Mouse (Mus musculus) kidney, postnatal 4 days (tissue): Measurements from ENCODE around the gene Shank1.

Experiments used
- DNase-seq, 2 experiments: peaks; one replicate each; pipeline ENCODE4 v3.0.0; 2021; ENCODE audit warnings: mixed read lengths in 2 of 2

The Shank1 gene

DNA sequence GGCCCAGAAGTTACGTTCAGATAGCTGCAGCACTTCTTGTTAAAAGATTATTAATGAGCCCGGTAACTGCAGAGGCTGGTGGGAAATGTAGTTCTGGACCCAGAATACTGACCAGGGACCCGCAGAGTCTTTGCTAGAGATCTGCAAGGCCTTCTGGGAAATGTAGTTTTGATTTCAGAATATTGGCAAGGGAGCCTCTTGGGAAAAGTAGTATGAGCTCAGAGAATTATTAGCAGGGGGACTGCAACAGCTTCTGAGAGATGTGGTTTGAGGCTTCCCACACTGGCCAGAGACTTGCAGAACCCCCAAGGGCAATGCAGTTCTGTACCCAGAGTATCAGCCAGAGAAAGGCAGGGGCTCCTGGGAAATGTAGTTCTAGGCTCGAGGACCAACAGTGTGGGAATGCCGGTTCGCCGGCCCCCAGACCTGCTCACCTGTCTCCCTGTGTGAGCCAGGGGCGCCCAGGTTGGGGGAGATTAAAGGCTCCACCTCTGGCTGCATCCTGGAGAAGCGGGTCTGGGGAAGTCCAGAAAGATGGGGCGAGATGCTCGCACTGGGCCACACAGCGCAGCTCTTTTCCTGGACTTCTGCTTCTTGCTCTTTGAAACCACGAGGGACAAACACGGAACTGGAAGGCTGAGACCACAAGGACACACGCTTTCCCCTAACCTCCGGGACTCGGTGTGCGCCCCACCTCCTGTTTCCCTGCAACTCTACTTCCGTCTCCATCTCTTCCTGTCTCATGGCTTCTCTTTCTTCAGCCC, 64.0 kb downstream of the Shank1 start:
- DNase-seq = peak; percentile 75 to 85

DNA sequence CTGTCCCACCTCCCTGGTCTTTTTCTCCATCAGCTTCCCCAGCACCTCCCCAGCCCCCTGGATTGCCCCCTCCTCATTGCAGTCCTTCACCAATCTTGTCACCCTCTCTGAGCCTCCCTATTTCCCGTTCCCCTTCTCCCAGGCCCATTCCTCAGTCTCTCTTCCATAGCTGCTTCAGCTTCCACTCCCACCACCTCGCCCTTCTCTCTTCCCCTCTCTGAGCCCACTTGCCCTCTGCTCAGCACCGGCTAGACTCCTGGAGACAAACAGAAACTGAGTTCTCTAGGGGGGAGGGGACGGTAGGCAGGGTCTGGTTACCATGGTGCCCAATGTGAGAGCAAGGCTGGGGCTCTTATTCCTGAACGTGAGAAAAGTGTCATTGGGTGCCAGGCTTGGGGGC, 64.7 kb downstream of the Shank1 start:
- DNase-seq = peak in 1 of 2 experiments; percentile 30

DNA sequence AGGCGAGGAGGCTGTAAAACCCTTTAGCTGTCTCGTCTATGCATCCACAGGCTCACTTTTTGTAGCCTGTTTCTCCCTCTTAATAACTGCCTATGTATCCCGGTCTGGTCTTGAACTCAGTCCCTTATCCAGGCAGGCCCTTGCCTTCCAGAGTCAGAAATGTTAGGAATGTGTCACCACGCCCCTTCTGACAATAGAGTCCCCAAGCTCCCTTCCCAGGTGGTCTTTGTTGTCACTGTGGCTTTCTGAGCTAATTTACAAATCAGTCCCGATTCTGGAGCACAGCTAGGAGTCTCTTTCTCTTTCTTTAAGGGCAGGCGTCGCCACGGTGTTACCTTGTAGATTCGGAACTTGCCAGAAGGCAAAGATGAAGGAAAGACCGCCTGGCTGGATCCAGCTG, 65.2 kb downstream of the Shank1 start:
- no peak for DNase-seq

DNA sequence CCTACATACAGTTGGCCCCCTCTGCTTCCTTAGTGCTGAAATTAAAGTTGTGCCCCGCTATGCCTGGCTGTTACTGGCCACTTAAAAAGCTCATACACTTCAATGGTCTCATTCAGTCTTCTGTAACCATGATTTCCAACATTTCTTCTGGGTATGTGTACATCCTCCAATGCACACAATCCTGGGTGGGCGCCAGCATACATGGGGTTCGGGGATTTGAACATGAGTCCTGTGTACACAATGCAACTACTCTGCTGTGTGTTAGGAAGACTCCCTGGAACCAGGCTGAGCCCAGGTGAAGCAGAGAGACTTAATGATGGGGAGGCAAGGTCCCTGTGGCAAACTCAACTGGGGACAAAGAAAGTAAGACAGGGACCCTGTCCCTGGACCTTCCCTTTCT, 65.7 kb downstream of the Shank1 start:
- no peak for DNase-seq

DNA sequence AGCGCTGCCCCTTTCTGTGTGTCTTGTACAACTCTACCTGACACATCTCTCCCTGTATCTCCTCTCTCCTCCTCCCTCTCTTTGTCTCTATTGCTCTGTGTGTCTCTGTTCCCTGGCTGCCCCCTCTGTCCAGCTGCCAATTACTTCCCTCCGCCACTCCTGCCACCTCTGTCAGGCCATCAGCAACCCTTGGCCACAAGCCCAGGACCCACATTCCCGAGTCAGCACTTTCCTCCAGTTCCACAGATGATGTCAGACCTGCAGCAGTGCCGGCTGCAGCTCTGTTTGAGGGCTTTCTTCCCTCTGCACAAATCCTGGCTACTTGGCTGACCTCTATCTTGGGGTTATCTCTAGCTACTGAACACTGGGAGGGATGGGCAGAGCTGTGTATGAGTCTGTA, 68.2 kb downstream of the Shank1 start:
- DNase-seq = peak; percentile 58 to 71

- DNase-seq = no peak
Measured at GRCm38 (mm10) chr7:44382541-44382940, 72.5 kb downstream of the Shank1 start.

GRCm38 (mm10) chr7:44383980-44384715, 74.1 kb downstream of the Shank1 start, which contains the start of gene Syt3:
Syt3 (plus strand) TSS chr7:44384102.
- peak; percentile 78 to 80 for DNase-seq

DNA sequence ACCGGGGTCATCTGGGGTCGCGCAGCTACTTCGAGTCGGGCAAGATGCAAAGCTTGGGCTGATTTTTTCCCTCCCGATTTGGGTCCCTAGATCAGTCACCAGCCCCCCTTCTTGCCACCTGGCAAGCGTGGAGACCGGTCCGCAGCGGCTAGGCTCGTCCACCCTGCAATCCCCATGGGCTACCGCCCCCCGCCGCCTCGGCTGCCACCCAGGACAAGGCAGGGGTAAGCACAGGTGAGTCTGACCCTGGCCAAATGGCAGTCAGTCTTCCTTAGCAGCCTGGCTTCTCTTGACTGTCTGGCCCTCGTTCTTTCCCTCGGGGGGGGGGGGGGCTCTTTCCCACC, 74.6 kb downstream of the Shank1 start:
- no peak for DNase-seq

- no peak for DNase-seq
Measured at GRCm38 (mm10) chr7:44385720-44386119, 75.7 kb downstream of the Shank1 start, which contains the start of gene 1700008O03Rik. 1700008O03Rik (minus strand) TSS chr7:44385820.

GRCm38 (mm10) chr7:44391831-44392230, 81.8 kb downstream of the Shank1 start:
- no peak for DNase-seq

GRCm38 (mm10) chr7:44392341-44392740, 82.3 kb downstream of the Shank1 start:
- DNase-seq = no peak

GRCm38 (mm10) chr7:44393284-44393683, 83.2 kb downstream of the Shank1 start:
- no peak for DNase-seq

GRCm38 (mm10) chr7:44398570-44398969, 88.5 kb downstream of the Shank1 start:
- DNase-seq = peak; percentile 67 to 78

DNA sequence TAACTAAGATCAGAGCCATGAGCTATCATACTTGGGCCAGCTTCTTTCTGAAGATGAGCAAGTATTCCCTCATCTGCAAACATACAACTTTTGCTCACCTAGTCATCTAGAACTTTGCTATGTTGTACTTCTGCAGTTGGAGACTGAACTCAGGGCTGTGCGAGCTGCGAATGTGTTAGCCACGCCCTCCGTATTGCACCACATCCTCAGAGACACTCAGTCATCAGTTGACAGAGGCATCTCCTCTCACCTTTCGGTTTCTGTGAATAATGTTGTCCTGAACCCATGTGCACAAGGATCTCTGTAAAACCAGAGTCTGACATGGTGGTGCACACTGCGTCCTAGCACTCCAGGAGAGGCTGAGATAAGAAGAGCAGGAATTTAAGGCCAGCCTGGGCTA, 91.6 kb downstream of the Shank1 start:
- no peak for DNase-seq

- DNase-seq = peak; percentile 89 to 94
Measured at GRCm38 (mm10) chr7:44405346-44406014, 95.4 kb downstream of the Shank1 start.

- DNase-seq = no peak
Measured at GRCm38 (mm10) chr7:44406015-44406355, 95.9 kb downstream of the Shank1 start.
